8 mouse cellular contexts compared by ENCODE assay signal in the genomic region with DNA sequence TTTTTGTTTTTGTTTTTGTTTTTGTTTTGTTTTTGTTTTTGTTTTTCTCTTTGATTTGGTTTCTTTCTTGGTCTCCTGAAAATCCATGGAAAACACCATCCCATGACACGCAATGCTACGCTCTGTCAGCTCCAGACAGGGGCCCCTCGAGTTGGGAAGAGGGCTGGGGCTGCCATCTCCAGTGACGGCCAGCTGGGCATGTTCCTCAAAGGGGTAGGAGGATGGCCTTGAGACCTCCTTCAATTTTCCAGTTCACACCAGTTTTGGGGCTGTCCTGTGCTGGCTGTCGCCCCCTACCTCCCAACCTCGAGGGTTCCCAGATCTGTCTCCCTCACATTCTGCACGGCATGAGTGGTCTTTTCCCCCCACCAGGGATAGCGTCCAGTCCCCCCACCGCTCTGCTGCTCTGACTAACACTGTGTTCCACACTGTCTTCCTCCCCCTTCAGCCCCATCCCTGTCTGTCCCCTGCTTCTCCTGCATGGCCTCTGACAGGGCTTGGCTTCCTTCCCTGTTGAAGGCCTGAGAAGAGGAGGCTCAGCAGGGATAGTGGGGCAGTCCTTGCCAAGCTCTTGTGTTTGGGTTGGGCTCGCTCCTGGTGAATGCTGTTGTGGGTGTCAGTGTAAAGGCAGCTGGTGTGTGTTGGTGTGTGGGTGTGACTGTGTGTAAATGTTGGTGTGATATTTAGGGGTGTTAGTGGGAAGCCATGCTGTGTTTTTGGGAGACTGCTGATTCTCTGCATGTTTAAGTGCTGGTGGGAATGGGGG. TPM values are rescaled to one million over a fixed set of nuclear protein-coding genes. Genes with fewer than 3 reads are reported as not detected.
DNase-seq lines count a peak whose midpoint lies in the region; ATAC-seq and TF ChIP-seq lines count a peak whose summit lies in the region.

No protein-coding gene starts in this region.

- H3K9ac ChIP-seq in hindbrain, embryonic 16.5 days (ENCODE audit: low read depth, low read length): 0 out of 2 replicates have a peak overlapping the region, but pooled peaks have one; percentile 3
- no peak overlapping the region for H3K9ac ChIP-seq in midbrain, postnatal 0 days (replicated peaks; ENCODE audit: low read length, poor library complexity, severe bottlenecking)

- WGBS in hindbrain, embryonic 16.5 days: 29% methylated on average over 10 of the region's 10 CpGs
- WGBS in midbrain, postnatal 0 days: 35% methylated on average over 10 of the region's 10 CpGs

- H3K4me3 ChIP-seq in hindbrain, embryonic 16.5 days (ENCODE audit: low read length): no peak overlapping the region
- H3K4me3 ChIP-seq in midbrain, postnatal 0 days (ENCODE audit: low read depth, low read length): no peak overlapping the region

- DNase-seq in heart, postnatal 10 days: peak; percentile 23 to 28
- DNase-seq in heart, adult 18-20 months: no peak
- peak; percentile 53 to 73 for DNase-seq in cerebellum, adult 18-20 months
- DNase-seq in midbrain, postnatal 0 days (ENCODE audit: low spot score): peak; percentile 69
- no peak for DNase-seq in urinary bladder, postnatal 36 days (ENCODE audit: low spot score in 2 of 2)
- no peak for DNase-seq in urinary bladder, postnatal 25 days (ENCODE audit: low spot score)

- peak; percentile 29; the same call in 1 of the 2 replicates for TF ChIP-seq CTCF in midbrain, postnatal 0 days (IDR thresholded peaks at IDR 0.05)

- H3K9me3 ChIP-seq in hindbrain, embryonic 16.5 days (ENCODE audit: control insufficient read depth, low read length): no peaks in the 10 kb centered on the region
- H3K9me3 ChIP-seq in midbrain, postnatal 0 days (ENCODE audit: low read length): no peaks in the 10 kb centered on the region

- intact Hi-C loops in heart, postnatal 10 days (cut with DNase I): no loop called here

- peak overlapping the region; percentile 72 for H3K27ac ChIP-seq in hindbrain, embryonic 16.5 days (ENCODE audit: low read depth, low read length)
- H3K27ac ChIP-seq in midbrain, postnatal 0 days (ENCODE audit: low read depth, low read length): peak overlapping the region; percentile 63

- no peaks in the 10 kb centered on the region for H3K27me3 ChIP-seq in hindbrain, embryonic 16.5 days (replicated peaks; ENCODE audit: control insufficient read depth, insufficient read depth, low read length)
- H3K27me3 ChIP-seq in midbrain, postnatal 0 days (ENCODE audit: insufficient read depth, low read length): no peaks in the 10 kb centered on the region

- H3K4me1 ChIP-seq in hindbrain, embryonic 16.5 days (ENCODE audit: control insufficient read depth, insufficient read depth, low read depth, low read length): peaks cover 24% of the 10 kb centered on the region
- peaks cover 5% of the 10 kb centered on the region; the same call in 1 of the 2 replicates for H3K4me1 ChIP-seq in midbrain, postnatal 0 days (ENCODE audit: insufficient read depth, low read length)

- peaks cover under 1% of the 10 kb centered on the region; the same call in 1 of the 2 replicates for H3K36me3 ChIP-seq in hindbrain, embryonic 16.5 days (ENCODE audit: control insufficient read depth, insufficient read depth, low read length)
- peaks cover 14% of the 10 kb centered on the region for H3K36me3 ChIP-seq in midbrain, postnatal 0 days (ENCODE audit: insufficient read depth, low read length)

- H3K4me2 ChIP-seq in hindbrain, embryonic 16.5 days (ENCODE audit: low read length): no peak overlapping the region
- no peak overlapping the region for H3K4me2 ChIP-seq in midbrain, postnatal 0 days (ENCODE audit: low read depth, low read length, poor library complexity, severe bottlenecking)

- peak; percentile 78 for ATAC-seq in hindbrain, embryonic 16.5 days
- peak; percentile 62 for ATAC-seq in midbrain, postnatal 0 days (ENCODE audit: low FRiP score)
- no peak for ATAC-seq in CD4-positive, CD25-positive, alpha-beta regulatory T cell, adult 4 months

RNA-seq across cellular contexts. Expression of gene Nrxn2, which starts 46.0 kb away (rescaled TPM):
- total RNA-seq in heart, postnatal 10 days (2021): 1 to 10 TPM; 4.4 to 5.5 TPM
- total RNA-seq in heart, adult 18-20 months (2021): 1 to 10 TPM; 4.3 to 4.8 TPM
- 29.1 and 37.1 TPM in 2 replicates for polyA plus RNA-seq in hindbrain, embryonic 16.5 days (2015; fragmentation: Nextera tagmentation; extraction: Ambion mirVana)
- 382 and 409 TPM in 2 replicates for total RNA-seq in midbrain, postnatal 0 days (2014; rRNA removed)
- polyA plus RNA-seq in midbrain, postnatal 0 days (2015; fragmentation: Nextera tagmentation; extraction: Ambion mirVana): 74.3 and 75.7 TPM in 2 replicates
- polyA plus RNA-seq in CD4-positive, CD25-positive, alpha-beta regulatory T cell, adult 4 months (2017; shearing (Covaris generic)): not detected

Comparison
In these comparisons a context has a peak if more than half of its experiments do, and no peak if none do; other contexts are left out.
1. DNase-seq: peak in heart, postnatal 10 days (2 of 2), cerebellum, adult 18-20 months (2 of 2) and midbrain, postnatal 0 days (single experiment); none in heart, adult 18-20 months (0 of 2), urinary bladder, postnatal 36 days (0 of 2) and urinary bladder, postnatal 25 days (single experiment).
2. RNA of gene Nrxn2, which starts 46.0 kb away (total RNA-seq): 382 to 409 TPM in midbrain, postnatal 0 days; 4.4 to 5.5 TPM in heart, postnatal 10 days and 4.3 to 4.8 TPM in heart, adult 18-20 months; every median in the first group is over 10 times any median in the second.